Mouse (Mus musculus) midbrain, embryonic 13.5 days (tissue): ENCODE measurements around the gene Deup1. TPM values are rescaled to one million over a fixed set of nuclear protein-coding genes. Genes with fewer than 3 reads are reported as not detected.

Source experiments
- ATAC-seq: fragments of 200-750 bp; cut with Nextera tagmentation; 2 replicates; pipeline ENCODE4 v1.8.0; 2017; ENCODE audit warnings: mild to moderate bottlenecking, moderate TSS enrichment, moderate library complexity
- H3K27ac ChIP-seq: fragments of 300-500 bp; sonication (generic); 2 replicates; pipeline ENCODE4 v1.5.1; 2015; ENCODE audit warnings: inconsistent platforms, mild to moderate bottlenecking, moderate library complexity
- H3K27me3 ChIP-seq: fragments of 300-500 bp; sonication (generic); 2 replicates; pipeline ENCODE4 v1.6.1; 2015; ENCODE audit warnings: mild to moderate bottlenecking, inconsistent platforms
- H3K36me3 ChIP-seq: fragments of 300-500 bp; sonication (generic); 2 replicates; pipeline ENCODE4 v1.6.1; 2015; ENCODE audit warnings: mild to moderate bottlenecking, inconsistent platforms
- H3K4me1 ChIP-seq: fragments of 300-500 bp; sonication (generic); replicated peaks from 2 replicates; pipeline ENCODE4 v1.6.1; 2015; ENCODE audit warnings: inconsistent platforms
- H3K4me2 ChIP-seq: fragments of 300-500 bp; sonication (generic); replicated peaks from 2 replicates; pipeline ENCODE4 v1.6.1; 2015; ENCODE audit warnings: moderate library complexity, mild to moderate bottlenecking, inconsistent platforms
- H3K4me3 ChIP-seq: fragments of 300-500 bp; sonication (generic); replicated peaks from 2 replicates; pipeline ENCODE4 v1.5.1; 2015; ENCODE audit warnings: mild to moderate bottlenecking, inconsistent platforms
- H3K9ac ChIP-seq: fragments of 300-500 bp; sonication (generic); replicated peaks from 2 replicates; pipeline ENCODE4 v1.6.1; 2015; ENCODE audit warnings: mild to moderate bottlenecking, inconsistent platforms
- H3K9me3 ChIP-seq: fragments of 300-500 bp; sonication (generic); 2 replicates; pipeline ENCODE4 v1.6.1; 2016; ENCODE audit warnings: mild to moderate bottlenecking, inconsistent platforms
- WGBS: fragments of 180-500 bp; shearing (Covaris S2); methylation state at CpG from one replicate; pipeline ENCODE4 v1.1.7; 2015; 5-methylcytosine and 5-hydroxymethylcytosine counted together
- polyA plus RNA-seq: library from polyadenylated mRNA; unstranded; fragments of >200 nt; fragmentation: Nextera tagmentation; extraction: Ambion mirVana; gene quantifications from 2 replicates; pipeline ENCODE4 v1.2.1, GENCODE M21; 2015

Gene Deup1
- polyA plus RNA-seq, result 0.96 and 1.0 TPM in 2 replicates

DNA sequence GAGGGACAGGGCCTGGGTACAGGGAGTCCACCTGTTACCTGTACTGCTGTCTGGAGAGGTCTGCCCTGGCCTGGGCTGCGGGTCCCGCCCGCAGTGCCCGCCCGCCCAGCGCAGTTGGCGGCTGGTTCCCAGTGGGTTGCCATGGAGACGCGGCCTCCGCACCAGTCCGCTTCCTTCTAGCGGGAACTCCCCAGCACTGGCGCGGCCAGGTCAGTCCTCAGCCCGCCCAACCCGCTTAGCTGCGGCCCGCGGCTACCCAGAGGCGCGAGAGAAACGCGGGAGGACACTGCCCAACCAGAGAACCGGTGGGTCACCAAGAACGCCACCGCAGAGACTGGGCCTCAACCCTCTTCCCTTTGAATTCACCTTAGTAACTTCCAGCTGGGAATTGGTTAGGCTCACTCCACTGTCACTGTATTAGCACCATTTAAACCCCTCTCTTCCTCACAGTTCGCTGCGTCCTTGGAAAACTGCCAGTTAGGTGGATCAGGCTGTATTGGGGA, at the start of gene Deup1:
Gene Deup1 (minus strand): TSS at position 149 of the 503 bp plus-strand sequence.
- Histone ChIP-seq H3K9ac (peak within 1 kb of the TSS; percentile 51; the same call in 1 of the 2 replicates), H3K4me2 (peak within 1 kb of the TSS; percentile 72), H3K27me3 (no peaks in the 10 kb centered on the region; the same call in 1 of the 2 replicates), H3K4me3 (peak within 1 kb of the TSS; percentile 41), H3K36me3 (no peaks in the 10 kb centered on the region), H3K4me1 (peaks cover 8% of the 10 kb centered on the region), H3K27ac (no peak within 1 kb of the TSS), H3K9me3 (no peaks in the 10 kb centered on the region)
- peak; percentile 91 for ATAC-seq
- WGBS, result under 1% methylated on average over 28 of the region's 28 CpGs

DNA sequence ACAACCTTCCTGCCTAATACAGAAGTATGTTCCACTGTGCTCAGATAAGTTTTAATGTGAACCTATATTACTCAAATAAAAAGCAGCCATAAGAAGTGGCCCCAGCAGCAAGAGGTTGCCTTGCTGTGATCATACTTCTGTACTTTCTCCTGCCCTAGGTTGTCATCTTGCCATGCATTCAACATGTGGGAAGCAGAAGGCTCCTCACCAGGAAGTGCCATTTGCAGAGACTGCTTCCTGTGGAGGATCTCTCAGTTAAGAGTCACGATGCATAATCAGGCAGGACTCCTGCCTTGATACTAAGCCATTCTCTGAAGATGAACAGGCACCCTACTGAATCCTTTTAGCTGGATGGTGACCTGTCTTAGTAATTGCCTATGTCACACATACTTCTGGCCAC, 44.5 kb upstream of the Deup1 start:
- H3K4me3 ChIP-seq, result no peak overlapping the region
- no peaks in the 10 kb centered on the region for H3K9me3 ChIP-seq
- H3K9ac ChIP-seq, result no peak overlapping the region
- H3K36me3 ChIP-seq, result no peaks in the 10 kb centered on the region
- ATAC-seq, result no peak
- H3K27ac ChIP-seq, result no peak overlapping the region
- WGBS, result 50% methylated on average over 1 of the region's 1 CpGs
- no peaks in the 10 kb centered on the region for H3K4me1 ChIP-seq
- H3K27me3 ChIP-seq, result no peaks in the 10 kb centered on the region
- no peak overlapping the region for H3K4me2 ChIP-seq

DNA sequence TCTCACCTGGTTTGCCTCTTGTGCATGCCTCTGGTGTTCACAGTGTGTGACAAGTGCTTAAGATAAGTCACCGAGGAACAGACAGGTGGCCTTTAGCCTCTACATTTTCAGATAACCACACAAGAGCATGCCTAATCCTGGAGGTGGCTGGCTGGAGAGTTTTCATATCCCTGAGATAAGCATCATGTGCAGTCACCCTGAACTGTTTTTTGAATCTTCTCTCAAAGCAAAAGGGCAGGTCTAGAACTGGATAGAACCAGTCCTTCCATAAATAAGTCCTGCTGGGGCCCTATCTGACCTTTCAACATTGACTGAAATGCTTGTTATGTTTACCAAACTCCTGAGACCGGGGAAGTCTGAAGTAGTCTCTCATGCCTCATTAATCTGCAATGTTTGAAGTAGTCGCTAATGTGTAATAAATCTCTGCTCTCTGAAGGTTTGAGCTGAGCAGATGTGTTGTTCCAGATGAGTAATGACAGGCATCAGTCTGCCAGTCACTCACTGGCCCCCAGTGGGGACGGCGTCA, 42.3 kb upstream of the Deup1 start:
- ATAC-seq, result peak; percentile 30; the same call in 1 of the 2 replicates
- Histone ChIP-seq H3K4me2 (no peak overlapping the region), H3K9me3 (no peaks in the 10 kb centered on the region), H3K4me1 (no peaks in the 10 kb centered on the region), H3K36me3 (no peaks in the 10 kb centered on the region), H3K9ac (no peak overlapping the region), H3K27me3 (no peaks in the 10 kb centered on the region), H3K4me3 (no peak overlapping the region), H3K27ac (no peak overlapping the region)
- 51% methylated on average over 5 of the region's 5 CpGs for WGBS

DNA sequence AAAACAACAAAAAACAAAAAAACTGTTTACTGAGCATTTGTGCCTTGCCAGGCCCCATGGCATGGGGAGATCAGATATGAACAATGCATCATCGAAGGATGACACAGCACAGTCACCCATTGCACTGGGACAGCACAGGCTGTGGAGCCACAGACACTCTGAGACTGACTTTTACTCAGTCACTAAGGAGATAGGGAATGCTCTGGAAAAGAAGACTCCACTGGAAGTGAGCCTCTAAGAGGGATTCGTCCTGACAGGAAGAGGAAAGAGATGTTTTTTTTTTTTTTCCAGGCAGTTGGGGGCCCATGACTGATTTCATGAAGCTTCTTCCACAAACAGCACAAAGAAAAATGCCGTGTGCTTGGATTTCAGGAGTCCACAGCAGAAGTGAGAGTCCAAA, 41.7 kb upstream of the Deup1 start:
- no peak overlapping the region for H3K4me3 ChIP-seq

DNA sequence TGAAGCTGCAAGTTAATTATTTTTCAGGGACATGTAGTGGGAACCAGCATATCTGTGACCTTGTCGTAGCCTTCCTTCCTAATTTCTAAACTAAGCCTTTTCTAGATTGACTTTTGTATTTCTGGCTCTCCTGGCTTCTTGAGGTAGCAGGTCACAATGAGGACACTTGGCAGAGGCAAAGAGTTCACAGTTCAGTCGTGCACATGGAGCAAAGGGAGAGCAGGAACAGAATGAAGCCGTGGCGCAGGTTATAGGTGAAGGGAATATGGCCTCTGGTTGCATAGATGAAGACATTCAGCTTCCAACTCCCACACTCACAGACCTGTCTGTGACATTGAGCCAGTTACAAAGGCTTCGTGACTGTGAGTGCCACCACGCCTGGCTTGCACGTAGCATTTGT, 36.9 kb upstream of the Deup1 start:
- WGBS, result 89% methylated on average over 7 of the region's 7 CpGs
- Histone ChIP-seq H3K9me3 (no peaks in the 10 kb centered on the region), H3K36me3 (no peaks in the 10 kb centered on the region), H3K4me1 (no peaks in the 10 kb centered on the region), H3K27me3 (no peaks in the 10 kb centered on the region), H3K4me3 (no peak overlapping the region), H3K9ac (no peak overlapping the region), H3K4me2 (no peak overlapping the region), H3K27ac (no peak overlapping the region)
- no peak for ATAC-seq

More for the DNA sequence above, 41.7 kb upstream of the Deup1 start:
- Histone ChIP-seq H3K27me3 (no peaks in the 10 kb centered on the region), H3K27ac (no peak overlapping the region), H3K9ac (no peak overlapping the region), H3K9me3 (no peaks in the 10 kb centered on the region), H3K4me2 (no peak overlapping the region), H3K36me3 (no peaks in the 10 kb centered on the region), H3K4me1 (no peaks in the 10 kb centered on the region)
- ATAC-seq, result no peak
- 65% methylated on average over 3 of the region's 3 CpGs for WGBS

DNA sequence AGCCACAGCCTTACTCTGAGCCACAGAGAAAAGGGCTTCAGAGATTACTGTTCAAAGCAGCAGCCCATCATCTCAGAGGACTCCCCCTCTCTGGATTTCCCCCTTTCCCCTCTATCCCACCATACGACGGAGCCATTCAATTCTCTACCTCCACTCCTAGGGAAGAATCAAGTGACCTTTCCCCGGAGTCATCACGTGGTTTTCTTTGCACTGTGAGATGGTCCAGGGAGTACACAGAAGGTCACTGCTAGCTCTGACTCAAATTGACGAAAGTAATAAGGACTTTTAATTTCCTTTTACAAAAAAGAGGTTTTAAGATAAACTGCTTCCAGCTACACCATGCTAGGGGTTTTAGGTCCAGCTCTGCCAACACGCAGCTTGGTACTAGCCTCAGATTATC, 31.3 kb upstream of the Deup1 start:
- WGBS, result 74% methylated on average over 6 of the region's 6 CpGs
- peaks cover 4% of the 10 kb centered on the region; the same call in 1 of the 2 replicates for H3K4me1 ChIP-seq

DNA sequence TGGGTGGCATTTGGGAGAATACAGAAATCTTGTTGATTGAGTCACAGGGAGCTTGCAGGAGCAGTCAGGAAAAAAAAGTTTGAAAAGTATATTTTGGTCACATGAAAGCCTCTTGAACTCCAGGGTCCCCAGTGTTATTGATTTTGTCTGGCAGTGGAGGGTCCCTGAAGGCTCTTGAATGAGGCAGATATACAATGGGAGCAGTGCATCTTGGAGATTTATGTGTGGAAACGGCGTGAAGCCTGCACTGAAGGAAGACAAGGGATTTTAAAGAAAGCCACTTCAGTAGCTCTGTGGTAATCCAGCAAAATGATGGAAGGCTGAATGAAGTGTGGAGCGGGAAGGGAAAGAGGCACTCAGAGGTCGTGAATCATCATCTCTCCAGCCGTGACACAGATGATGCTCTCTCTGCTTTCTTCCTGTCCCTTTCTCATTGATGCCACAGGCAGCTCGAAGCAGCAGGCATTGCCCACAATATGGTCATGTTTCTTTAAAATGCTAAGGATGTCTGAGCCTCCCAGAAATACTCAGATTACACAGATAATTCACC, 30.6 kb upstream of the Deup1 start:
- H3K36me3 ChIP-seq, result no peaks in the 10 kb centered on the region
- H3K4me2 ChIP-seq, result no peak overlapping the region
- H3K9me3 ChIP-seq, result no peaks in the 10 kb centered on the region
- ATAC-seq, result no peak
- H3K27me3 ChIP-seq, result no peaks in the 10 kb centered on the region
- no peak overlapping the region for H3K4me3 ChIP-seq
- no peak overlapping the region for H3K9ac ChIP-seq
- no peak overlapping the region for H3K27ac ChIP-seq
- WGBS, result 37% methylated on average over 6 of the region's 6 CpGs
- H3K4me1 ChIP-seq, result peaks cover 4% of the 10 kb centered on the region; the same call in 1 of the 2 replicates

More for the DNA sequence above, 31.3 kb upstream of the Deup1 start:
- Histone ChIP-seq H3K4me2 (no peak overlapping the region), H3K27ac (no peak overlapping the region), H3K4me3 (no peak overlapping the region), H3K9ac (no peak overlapping the region), H3K27me3 (no peaks in the 10 kb centered on the region), H3K9me3 (no peaks in the 10 kb centered on the region), H3K36me3 (no peaks in the 10 kb centered on the region)
- ATAC-seq, result no peak

DNA sequence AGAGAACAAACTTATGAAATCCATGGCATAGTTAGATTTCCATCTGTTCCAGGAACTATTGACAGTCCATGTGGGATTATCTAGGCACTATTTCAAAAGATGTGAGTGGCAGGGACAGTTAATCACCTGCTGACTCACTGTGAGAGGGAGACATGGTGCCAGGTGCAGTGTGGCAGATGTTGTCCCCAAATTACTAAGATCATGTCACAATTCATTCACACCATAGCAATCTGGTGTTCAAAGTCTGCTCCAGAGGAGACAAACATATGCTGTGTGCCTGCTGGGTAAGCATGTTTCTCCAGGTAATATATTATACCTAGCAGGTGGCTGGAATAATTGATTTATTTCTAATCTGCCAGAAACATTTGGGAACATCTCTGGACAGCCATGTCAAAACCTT, 25.3 kb upstream of the Deup1 start:
- Histone ChIP-seq H3K9me3 (no peaks in the 10 kb centered on the region), H3K4me2 (no peak overlapping the region), H3K4me1 (no peaks in the 10 kb centered on the region), H3K36me3 (no peaks in the 10 kb centered on the region), H3K4me3 (no peak overlapping the region), H3K9ac (no peak overlapping the region), H3K27ac (no peak overlapping the region), H3K27me3 (no peaks in the 10 kb centered on the region)
- ATAC-seq, result 0 out of 2 replicates have a peak, but pooled peaks have one; percentile 50

DNA sequence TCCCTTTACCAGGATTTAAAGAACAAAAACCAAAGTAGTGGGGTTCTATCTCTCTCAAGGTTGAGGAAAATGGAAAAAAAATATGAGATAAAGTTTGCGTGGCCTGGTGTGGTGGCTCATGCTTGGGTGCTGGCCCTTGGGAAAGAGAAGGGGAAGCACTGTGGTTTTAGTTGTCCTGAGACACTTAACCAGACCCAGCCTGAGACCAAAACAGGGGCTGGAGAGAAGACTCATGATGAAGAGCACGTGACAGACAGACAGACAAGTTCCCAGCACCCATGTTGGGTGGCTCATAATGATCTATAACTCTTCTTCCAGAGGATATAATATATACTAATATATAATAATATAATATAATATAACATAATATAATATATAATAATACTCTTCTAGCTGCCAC, 22.2 kb upstream of the Deup1 start:
- WGBS, result 93% methylated on average over 2 of the region's 2 CpGs
- H3K4me3 ChIP-seq, result no peak overlapping the region

DNA sequence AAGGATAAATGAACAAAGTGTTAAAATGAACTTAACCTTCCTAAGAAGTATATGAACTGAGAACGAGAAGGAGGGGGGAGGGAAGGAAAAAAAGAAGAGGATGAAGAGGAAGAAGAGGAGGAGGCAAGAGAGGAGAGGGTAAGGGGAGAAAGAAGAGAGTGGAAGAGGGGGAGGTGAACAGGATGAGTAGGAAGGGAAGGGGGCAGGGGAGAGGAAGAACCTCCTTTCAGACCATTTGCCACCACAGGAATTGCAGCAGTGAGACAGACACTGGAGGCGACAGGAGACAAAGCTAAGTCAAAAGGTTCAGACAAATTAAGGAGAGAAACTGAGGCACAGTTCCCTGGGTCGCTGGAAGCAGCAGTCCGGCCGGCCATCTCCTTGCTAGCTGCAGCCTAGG, 349 bp downstream of the Deup1 start:
- H3K4me3 ChIP-seq, result peak overlapping the region; percentile 41
- H3K27me3 ChIP-seq, result no peaks in the 10 kb centered on the region; the same call in 1 of the 2 replicates
- WGBS, result 10% methylated on average over 5 of the region's 5 CpGs
- no peaks in the 10 kb centered on the region for H3K9me3 ChIP-seq
- peak overlapping the region; percentile 72 for H3K4me2 ChIP-seq
- H3K9ac ChIP-seq, result 0 out of 2 replicates have a peak overlapping the region, but pooled peaks have one; percentile 51
- no peaks in the 10 kb centered on the region for H3K36me3 ChIP-seq
- peaks cover 8% of the 10 kb centered on the region for H3K4me1 ChIP-seq
- ATAC-seq, result peak; percentile 49
- H3K27ac ChIP-seq, result no peak overlapping the region

More for the DNA sequence above, 22.2 kb upstream of the Deup1 start:
- no peaks in the 10 kb centered on the region for H3K9me3 ChIP-seq
- H3K4me1 ChIP-seq, result no peaks in the 10 kb centered on the region
- no peaks in the 10 kb centered on the region for H3K36me3 ChIP-seq
- H3K27ac ChIP-seq, result no peak overlapping the region
- ATAC-seq, result no peak
- no peaks in the 10 kb centered on the region for H3K27me3 ChIP-seq
- H3K9ac ChIP-seq, result no peak overlapping the region
- H3K4me2 ChIP-seq, result no peak overlapping the region

DNA sequence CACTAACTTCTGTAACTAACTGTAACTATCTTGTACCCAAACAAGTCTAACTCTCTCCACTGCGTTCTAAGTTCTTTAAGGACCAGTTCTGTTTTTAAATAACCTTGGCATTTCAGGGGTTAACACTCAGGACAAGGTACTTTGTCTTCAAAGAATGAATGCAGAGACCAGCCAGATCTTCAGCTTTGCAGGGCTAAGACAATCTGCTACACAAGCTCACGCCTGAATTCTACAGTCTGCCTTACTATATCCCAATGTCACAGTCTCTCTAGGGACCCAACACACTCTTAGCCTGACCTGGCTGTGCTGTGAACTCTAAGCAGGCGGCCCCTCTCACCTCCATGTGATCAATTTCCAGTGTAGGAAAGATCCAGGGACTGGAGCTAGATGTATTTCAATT, 3.0 kb downstream of the Deup1 start:
- Histone ChIP-seq H3K4me1 (peaks cover 8% of the 10 kb centered on the region), H3K9ac (no peak overlapping the region), H3K27ac (no peak overlapping the region), H3K4me3 (no peak overlapping the region), H3K27me3 (no peaks in the 10 kb centered on the region; the same call in 1 of the 2 replicates), H3K4me2 (no peak overlapping the region), H3K9me3 (no peaks in the 10 kb centered on the region), H3K36me3 (no peaks in the 10 kb centered on the region)
- no peak for ATAC-seq
- WGBS, result 77% methylated on average over 3 of the region's 3 CpGs

DNA sequence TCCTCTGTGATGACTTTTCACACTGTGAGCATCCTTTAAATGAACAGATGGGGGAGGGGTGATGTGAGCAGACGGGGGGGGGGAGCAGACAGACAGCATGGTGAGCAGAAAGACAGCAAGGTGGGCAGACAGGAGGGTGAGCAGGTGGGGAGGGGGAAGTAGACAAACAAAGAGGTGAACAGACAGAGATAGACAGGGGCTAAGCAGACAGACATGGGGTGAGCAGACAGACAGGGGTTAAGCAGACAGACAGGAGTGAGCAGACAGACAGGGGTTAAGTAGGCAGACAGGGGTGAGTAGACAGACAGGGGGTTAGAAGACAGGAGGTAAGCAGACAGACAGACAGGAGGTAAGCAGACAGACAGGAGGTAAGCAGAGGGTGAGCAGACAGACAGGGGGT, 8.0 kb downstream of the Deup1 start:
- ATAC-seq, result no peak
- 57% methylated on average over 1 of the region's 1 CpGs for WGBS

More for the DNA sequence above, 8.0 kb downstream of the Deup1 start:
- Histone ChIP-seq H3K27me3 (no peaks in the 10 kb centered on the region), H3K27ac (no peak overlapping the region), H3K9ac (no peak overlapping the region), H3K4me3 (no peak overlapping the region), H3K9me3 (no peaks in the 10 kb centered on the region), H3K4me2 (no peak overlapping the region), H3K36me3 (no peaks in the 10 kb centered on the region), H3K4me1 (peaks cover 8% of the 10 kb centered on the region; the same call in 1 of the 2 replicates)
